Mouse (Mus musculus): Measurements from ENCODE around the gene Enpp4. TPM values are rescaled to one million over a fixed set of nuclear protein-coding genes. Genes with fewer than 3 reads are reported as not detected.
A peak's percentile ranks its signal among the peaks of the same experiment; 100 is the strongest.

The Enpp4 gene
- total RNA-seq (2021) = 10 to 100 TPM; 13.4 to 15.7 TPM

DNA sequence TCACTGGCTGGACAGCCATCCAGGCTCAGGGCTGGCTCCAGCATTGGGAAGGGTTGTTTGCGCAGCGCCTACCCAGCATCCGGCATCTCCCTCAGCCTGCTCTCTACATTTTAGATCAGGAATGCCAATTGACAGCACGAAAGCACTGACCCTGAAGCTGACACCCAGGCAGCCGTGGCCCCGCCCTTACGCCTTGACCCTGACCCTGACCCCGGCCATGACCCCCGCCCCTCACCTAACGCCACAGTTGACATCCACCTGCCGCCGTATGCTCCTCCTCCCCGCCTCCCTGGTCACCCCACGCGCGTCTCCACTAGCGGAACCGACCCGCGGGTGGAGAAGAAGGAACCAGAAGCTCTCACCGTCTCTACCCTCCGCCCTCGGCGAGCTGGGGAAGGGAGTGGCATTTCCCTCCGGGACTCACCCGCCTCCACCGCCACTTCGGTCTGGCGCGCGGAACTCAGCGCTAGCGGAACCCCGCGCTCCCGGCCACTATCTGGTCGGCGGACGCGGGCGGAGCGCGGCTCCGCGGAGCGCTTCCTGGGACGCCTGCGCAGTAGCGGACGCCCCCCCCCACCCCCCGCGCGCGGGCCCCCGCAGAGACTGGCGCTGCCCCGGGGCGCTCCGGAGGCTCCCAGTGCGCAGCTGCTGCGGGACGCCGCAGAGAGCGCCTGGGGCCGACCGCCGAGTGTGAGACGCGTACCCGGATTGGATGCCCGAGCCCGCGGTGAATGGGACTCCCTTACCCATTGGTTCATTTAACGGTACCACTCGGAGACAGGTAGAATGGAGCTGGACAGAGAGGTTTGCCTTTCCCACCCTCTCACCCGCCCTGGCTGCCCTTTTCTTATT lies at the start of gene Enpp4:
Gene Enpp4 (minus strand): TSS at position 523 of the 852 bp plus-strand sequence.
- DNase-seq (ENCODE audit: extremely low spot score in 1 of 2, low spot score in 1 of 2) = peak; percentile 81 to 84

GRCm38 (mm10) chr17:44155204-44155603 lies 49.6 kb upstream of the Enpp4 start:
- no peak for DNase-seq (ENCODE audit: extremely low spot score in 1 of 2, low spot score in 1 of 2)

- no peak for DNase-seq (ENCODE audit: extremely low spot score in 1 of 2, low spot score in 1 of 2)
These were observed 48.3 kb upstream of the Enpp4 start for GRCm38 (mm10) chr17:44153871-44154270.

DNA sequence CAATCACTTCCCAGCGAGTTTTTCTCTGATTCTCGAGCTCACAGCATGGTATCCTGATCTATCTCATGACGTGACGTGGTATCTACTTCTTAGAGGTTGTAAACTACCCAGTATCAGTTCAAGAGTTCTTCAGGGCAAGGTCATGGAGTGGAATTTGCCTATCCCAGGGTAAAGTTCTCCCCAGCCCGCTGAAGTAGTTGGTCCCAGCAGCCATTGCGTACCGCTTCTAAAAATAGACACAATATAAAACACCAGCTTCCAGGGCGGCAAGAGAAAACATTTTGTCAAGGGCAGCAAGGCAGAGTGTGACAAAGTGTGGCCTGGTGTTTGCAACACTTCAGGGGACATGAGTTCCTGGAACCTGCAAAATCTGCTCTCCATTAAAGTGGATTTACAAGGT lies 46.3 kb upstream of the Enpp4 start:
- DNase-seq (ENCODE audit: extremely low spot score in 1 of 2, low spot score in 1 of 2) = no peak

- peak; percentile 23 to 60 for DNase-seq (ENCODE audit: extremely low spot score in 1 of 2, low spot score in 1 of 2)
These were observed 45.5 kb upstream of the Enpp4 start for GRCm38 (mm10) chr17:44151130-44151529.

DNA sequence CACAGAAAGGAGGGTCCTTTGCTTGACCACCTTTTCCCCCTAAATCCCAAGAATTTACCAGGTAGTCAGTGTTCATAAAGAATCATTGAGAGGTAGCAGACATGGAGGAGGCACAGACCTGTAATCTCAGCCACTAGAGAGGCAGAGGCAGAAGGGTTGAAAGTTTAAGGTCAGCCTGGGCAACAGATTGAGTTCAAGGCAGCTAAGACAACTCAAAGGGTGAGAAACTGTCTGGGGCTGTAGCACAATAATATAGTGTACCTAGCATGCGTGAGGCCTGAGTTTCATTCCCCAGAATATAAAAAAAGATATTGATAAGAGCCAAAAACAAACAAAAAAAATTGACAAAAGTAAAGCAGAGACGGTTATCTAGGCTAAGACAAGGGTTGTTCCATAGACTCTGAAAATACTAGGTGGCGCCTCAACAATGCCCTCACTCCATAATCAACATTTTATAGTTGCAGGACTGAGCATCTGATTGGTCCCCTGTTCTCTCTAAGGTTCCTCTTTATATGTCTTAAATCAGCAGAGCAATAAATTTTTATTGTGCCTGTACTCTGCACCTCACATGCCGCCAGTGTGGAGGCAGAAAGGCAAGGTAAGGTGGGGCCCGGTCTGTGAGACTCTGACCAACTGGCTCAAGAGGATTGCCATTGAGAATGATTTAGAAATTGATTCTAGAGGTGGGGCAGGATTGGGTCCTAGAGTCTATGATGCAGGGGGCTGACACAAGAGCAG lies 42.7 kb upstream of the Enpp4 start:
- DNase-seq (ENCODE audit: extremely low spot score in 1 of 2, low spot score in 1 of 2) = no peak

DNA sequence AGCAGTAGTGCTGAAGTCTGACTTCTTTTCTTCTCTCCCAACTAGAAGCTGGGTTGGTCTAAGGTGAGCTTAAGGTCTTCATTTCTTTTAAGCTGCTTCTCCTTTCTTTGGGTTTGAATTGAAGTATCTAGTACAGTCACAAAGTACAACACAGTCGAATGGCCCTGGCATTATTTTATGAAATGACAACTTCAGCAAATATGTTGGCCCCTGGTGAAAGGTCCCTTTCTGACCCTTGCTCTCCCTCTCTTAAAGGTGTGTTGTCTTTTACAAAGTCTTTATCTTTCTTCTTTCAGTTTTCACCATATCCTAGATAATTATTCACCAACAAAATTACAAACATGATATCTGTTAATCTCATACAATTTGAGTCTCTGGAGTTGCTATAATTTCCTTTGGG lies 40.2 kb upstream of the Enpp4 start:
- DNase-seq (ENCODE audit: extremely low spot score in 1 of 2, low spot score in 1 of 2) = no peak

DNA sequence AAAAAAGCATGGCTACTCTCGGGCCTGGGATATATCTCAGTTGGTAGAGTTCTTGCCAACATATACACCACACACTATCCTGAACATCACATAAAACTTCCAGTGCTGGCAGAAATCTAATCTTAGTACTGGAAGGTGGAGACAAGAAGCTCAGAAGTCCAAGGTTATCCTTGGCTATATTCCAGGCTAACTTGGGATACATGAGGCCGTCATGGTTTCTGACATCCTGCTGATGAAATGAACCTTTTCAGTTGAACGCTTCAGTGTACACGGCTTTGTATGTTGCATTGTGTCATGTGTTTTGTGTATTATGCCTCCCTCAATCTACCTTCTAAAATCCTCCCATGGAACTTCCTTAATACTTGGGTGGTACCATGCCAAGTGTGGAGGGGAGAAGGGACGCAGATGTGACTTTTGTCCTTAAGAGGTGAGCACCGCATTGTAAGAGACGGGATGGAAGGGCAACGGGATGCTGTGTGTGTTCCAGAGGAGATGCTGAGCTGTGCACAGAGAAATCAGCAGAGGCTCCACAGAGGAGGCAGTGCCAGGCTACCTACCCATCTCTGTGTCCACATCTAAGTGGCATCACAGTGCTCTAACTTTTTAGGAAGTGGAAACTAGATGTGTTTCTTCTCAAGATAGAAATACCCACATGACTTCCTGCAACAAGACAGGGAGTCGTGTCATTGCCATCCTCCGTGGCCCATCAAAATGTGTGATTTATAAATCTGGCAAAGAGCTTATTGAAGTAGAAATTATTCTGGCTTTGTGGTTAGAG lies 31.4 kb upstream of the Enpp4 start:
- no peak for DNase-seq (ENCODE audit: extremely low spot score in 1 of 2, low spot score in 1 of 2)

DNA sequence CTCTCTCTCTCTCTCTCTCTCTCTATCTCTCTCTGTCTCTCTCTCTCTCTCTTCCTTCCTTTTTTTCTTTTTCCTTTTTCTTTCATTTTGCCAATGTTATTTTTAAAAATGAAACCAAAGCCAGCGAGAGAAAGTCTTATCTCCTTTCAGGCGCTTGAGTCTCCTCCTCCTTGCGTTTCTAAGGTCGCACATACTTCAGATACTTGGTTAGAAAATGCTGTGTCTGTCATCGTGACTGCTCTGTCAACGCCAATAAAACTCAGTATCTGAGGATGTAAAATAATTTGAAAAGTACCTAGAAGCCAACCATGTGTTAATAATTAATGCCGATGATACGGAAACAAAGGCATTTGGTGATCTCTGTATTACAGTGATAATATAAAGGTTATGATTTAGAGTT lies 30.4 kb upstream of the Enpp4 start:
- no peak for DNase-seq (ENCODE audit: extremely low spot score in 1 of 2, low spot score in 1 of 2)

- no peak for DNase-seq (ENCODE audit: extremely low spot score in 1 of 2, low spot score in 1 of 2)
These were observed 28.9 kb upstream of the Enpp4 start for GRCm38 (mm10) chr17:44134545-44134944.

DNA sequence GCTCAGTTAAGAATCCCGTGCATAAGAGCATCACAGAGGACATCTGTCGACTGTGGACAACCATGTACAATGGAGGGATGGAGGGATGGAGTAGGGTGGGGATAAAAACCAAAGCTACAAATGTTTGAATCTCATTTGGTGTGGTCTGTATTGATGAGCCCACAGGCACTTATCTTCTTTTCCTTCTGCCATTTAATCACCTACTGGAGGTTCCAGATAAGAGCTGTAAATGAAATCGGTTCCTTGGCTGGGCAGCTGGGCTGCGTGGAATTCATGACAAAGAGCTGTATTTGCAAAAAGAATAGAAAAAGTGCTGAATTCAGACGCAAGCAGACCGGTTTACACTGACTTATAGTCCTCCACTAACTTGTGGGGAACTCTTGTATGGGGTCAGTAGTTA lies 28.5 kb upstream of the Enpp4 start:
- DNase-seq (ENCODE audit: extremely low spot score in 1 of 2, low spot score in 1 of 2) = no peak

DNA sequence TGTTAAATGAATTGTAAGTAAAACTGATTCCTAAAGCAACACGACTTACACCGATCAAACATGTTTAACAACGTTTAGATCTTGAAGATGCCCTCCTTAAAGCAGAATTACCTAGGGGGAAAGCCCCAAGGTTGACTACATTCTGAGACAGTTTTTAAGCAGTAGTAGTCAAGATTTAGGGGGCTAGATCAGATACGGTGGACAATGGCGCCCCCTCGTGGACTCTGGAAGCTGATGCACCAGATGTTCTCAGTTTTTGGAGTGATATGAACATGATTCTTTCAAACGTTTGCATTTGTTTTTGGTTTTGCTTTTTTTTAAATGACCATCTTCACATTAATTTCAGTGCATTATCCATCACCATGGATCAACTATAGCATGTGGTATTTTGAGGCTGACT lies 24.8 kb upstream of the Enpp4 start:
- DNase-seq (ENCODE audit: extremely low spot score in 1 of 2, low spot score in 1 of 2) = peak; percentile 62 to 86

DNA sequence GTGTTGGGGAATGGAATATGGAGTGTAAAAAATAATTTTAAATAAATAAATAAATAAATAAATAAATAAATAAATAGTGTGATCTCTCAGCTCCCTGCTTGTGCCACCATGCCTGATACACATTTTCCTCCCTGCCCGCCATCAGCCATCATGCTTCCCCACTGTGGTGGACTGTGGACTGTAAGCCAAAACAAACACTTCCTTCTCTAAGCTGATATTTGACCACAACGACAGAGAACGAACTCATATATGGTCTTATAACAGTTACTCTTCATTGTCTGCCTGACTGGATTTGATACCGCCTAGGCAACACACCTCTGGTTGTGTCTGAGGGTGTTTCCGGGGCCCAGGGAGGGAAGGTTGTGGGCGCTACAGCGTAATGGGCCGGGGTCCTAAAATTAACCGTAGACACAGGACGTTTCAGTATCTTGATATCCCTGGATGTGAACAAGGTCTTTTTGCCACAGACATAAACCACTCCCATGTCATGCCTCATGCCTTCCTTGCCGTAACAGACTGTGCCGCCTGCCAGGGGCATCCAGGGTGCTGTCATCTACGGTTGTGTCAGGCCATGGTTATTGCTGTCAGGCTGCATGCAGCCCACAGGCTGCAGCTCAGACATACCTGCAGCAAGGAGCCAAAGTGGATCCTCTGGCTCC lies 23.6 kb upstream of the Enpp4 start:
- DNase-seq (ENCODE audit: extremely low spot score in 1 of 2, low spot score in 1 of 2) = no peak

DNA sequence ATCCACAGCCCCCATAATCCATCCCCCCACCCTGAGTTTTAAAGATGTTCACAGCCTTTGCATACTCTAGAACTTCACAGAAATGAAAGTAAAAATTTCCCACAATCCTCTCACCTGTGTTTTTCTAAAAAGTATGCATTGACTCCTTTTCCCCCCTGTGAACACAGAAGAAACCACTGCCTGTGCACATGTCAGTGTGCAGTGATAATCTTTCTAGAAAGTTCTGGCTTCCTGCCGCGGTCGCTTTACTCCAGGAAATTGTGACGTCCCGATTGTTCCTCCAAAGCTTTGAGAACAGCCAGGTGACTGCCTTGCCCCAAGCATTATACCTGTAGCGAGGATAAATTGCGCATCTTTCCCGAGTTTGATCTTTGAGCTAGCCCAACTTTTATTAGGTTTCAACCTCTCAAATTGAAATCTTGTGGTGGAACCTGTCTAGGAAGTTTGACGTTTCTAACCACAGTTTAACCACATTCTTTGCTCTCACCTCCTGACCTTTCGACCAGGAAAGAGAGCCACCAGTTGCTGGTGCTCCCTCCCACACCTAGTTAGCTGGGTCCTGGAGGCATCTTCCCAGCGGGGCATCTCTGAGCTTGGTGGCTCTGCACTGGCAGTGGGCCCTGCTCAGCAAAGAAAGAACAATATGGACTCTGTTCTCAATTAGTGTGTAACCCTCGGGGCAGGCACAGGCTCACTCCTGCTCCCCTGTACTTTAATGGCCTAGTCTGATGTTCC lies 15.9 kb upstream of the Enpp4 start:
- no peak for DNase-seq (ENCODE audit: extremely low spot score in 1 of 2, low spot score in 1 of 2)

- DNase-seq (ENCODE audit: extremely low spot score in 1 of 2, low spot score in 1 of 2) = no peak
These were observed 12.6 kb upstream of the Enpp4 start for GRCm38 (mm10) chr17:44118231-44118630.

- DNase-seq (ENCODE audit: extremely low spot score in 1 of 2, low spot score in 1 of 2) = no peak
These were observed 12.1 kb upstream of the Enpp4 start for GRCm38 (mm10) chr17:44117721-44118120.

DNA sequence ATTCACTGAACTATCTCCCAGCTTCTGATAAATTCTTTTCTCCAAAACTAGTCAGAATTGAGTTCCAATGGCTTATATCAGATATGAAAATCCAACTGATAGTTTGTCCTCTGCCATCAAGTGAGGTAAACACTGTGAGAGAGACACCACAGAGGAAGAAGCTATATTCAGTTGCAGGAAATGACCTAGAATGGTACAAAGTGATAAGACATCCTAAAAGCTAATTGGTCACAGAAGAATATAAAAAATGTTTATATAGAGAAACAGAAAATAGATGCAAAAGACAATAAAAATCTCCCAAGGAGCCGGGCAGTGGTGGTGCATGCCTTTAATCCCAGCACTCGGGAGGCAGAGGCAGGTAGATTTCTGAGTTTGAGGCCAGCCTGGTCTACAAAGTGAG lies 11.0 kb upstream of the Enpp4 start:
- no peak for DNase-seq (ENCODE audit: extremely low spot score in 1 of 2, low spot score in 1 of 2)

DNA sequence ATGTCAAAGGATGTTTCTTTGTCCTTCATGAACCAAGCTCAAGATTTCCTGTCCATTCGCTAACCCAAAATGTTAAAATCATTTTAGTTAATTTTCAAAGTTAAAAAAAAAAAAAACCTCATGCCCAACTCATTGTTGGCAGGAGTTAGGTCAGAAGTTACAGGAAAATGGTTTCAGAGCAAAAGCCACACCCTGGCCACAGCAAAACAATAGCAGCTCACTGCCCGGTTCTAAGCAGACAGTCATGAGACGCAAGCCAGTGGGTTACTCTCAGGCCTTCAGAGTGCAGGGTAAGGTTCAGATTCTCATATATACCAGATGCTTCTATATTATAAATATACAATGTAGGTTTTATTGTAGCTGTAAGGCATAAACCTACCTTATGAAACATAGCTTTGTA lies 2.7 kb upstream of the Enpp4 start:
- DNase-seq (ENCODE audit: extremely low spot score in 1 of 2, low spot score in 1 of 2) = no peak

GRCm38 (mm10) chr17:44101961-44102360 lies 3.6 kb downstream of the Enpp4 start:
- DNase-seq (ENCODE audit: extremely low spot score in 1 of 2, low spot score in 1 of 2) = no peak

DNA sequence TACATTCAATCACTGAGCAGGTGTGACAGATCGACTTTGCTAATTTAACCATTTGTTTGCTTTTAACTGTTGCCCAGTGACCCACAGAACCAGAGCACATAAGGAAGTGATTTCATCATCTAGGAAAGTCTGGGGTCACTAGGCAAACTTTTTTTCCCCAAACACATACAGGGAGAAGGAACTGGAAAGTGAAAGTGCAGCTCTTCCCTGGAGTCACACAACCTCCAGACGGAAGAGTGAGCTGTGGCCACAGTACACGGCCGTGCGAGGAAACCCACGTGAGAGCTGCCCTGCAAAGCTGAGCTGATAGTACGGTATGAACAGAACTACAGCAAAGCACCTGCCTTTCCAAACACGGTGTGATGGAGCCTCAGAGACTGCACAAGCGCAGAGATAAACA lies 4.7 kb downstream of the Enpp4 start:
- DNase-seq (ENCODE audit: extremely low spot score in 1 of 2, low spot score in 1 of 2) = no peak
